Mouse (Mus musculus) testis, adult 2 months (tissue): ENCODE measurements at regions not wholly inside any gene's neighbourhood (a gene's known extent, or its start where the extent isn't known, plus 50 kb on each side); places are given as distances from the start of the nearest gene placed in this dataset.

Source experiments
- CTCF ChIP-seq: fragments of 200-500 bp; IDR thresholded peaks from 2 replicates; pipeline ENCODE4 v1.5.1; 2012; ENCODE audit warnings: low read depth, mild to moderate bottlenecking, inconsistent platforms, low read length, moderate library complexity; ENCODE audit not compliant: control insufficient read depth, insufficient read depth, insufficient replicate concordance
- POLR2A ChIP-seq: fragments of 200-500 bp; IDR thresholded peaks from 2 replicates; pipeline ENCODE4 v1.6.1; 2012; ENCODE audit warnings: low read depth, mild to moderate bottlenecking, inconsistent platforms, low read length, moderate library complexity; ENCODE audit not compliant: control insufficient read depth

DNA sequence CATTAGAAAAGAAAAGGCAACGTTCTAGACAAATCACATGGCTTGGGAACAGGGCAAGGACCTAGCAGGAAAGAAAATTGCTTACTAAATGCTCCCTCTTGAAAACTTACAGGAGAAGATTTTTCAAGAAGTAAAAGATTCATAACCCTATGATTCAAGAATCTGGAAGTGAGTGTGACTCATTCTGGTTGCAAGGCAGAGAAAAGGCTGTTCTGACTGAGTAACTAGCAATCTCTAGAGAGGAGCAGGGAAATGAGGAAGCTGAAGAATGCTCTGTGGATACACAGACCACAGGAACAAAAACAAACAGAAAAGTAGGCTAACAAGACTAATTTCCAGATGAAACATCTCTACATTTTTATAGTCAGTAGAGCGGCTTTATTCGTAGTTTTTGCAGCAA is 92.1 kb upstream of the Agr3 start:
- no peak for TF ChIP-seq POLR2A
- TF ChIP-seq CTCF: no peak
